Mouse (Mus musculus) liver, embryonic 14.5 days (tissue): ENCODE data around the gene Foxo4.

Source experiments
- CTCF ChIP-seq: IDR thresholded peaks from 2 replicates; pipeline ENCODE4 v1.5.1; 2016; ENCODE audit warnings: antibody characterized with exemption, low read depth, control low read depth
- EP300 ChIP-seq: IDR thresholded peaks from 2 replicates; pipeline ENCODE4 v1.6.1; 2016; ENCODE audit warnings: antibody characterized with exemption, low read depth

GRCm38 (mm10) chrX:101309299-101309698, 55.0 kb downstream of the Foxo4 start:
- TF ChIP-seq CTCF (no peak), EP300 (no peak)
